Mouse (Mus musculus): ENCODE data around the gene Hkdc1. TPM values are rescaled to one million over a fixed set of nuclear protein-coding genes. Genes with fewer than 3 reads are reported as not detected.
"Not testable (repeated sequence)": the region's sequence is repeated elsewhere in the genome, so short reads cannot be mapped to it uniquely, and the experiment has no call there.

Gene Hkdc1
- total RNA-seq (2021), result under 1 TPM in 1 of 2 experiments, not detected in 1; 0.08 TPM
- long read RNA-seq, experiment 1, result 0 reads
- long read RNA-seq, experiment 2, result 0 reads

GRCm38 (mm10) chr10:62422255-62422654, at the start of gene Hkdc1:
Gene Hkdc1, minus strand, starts transcription at chr10:62422491.
- no peak for DNase-seq

DNA sequence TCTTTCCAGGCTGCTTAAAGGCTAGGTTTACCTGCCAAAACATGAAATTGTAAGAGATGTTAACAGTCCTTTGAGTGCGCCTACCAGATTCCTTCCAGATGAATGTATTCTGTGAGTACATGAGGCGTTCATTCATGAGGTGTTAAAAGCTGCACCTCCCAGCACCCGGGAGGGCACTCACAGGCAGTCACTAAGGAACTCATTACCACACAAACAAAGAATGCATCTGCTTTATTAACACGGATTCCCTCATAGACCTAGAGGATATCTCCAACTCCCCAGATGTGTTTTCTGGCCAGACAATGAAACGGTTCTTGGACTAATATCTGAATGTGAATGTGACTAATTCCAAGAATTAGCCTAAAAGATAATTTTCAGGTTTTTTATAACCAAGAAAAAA, 48.8 kb upstream of the Hkdc1 start:
- DNase-seq, result no peak

DNA sequence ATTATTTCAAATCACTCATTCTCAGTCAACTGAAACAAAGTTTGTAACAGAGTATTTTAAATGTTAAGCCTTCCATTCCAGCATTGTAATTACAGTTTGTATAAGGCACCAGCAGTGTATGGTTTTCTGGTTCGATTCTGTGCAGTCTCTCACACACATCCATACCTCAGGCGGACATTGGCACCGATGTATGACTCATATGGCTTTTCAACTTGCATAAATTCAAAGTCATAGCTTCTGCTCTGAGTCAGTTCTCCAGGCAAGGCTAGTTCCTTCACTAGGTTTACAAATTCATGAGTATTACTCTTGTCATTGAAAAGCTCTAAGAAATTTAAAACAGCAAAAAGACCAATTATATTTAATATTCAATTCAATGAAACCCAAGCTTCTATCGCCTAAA, 47.4 kb upstream of the Hkdc1 start:
- DNase-seq, result no peak

DNA sequence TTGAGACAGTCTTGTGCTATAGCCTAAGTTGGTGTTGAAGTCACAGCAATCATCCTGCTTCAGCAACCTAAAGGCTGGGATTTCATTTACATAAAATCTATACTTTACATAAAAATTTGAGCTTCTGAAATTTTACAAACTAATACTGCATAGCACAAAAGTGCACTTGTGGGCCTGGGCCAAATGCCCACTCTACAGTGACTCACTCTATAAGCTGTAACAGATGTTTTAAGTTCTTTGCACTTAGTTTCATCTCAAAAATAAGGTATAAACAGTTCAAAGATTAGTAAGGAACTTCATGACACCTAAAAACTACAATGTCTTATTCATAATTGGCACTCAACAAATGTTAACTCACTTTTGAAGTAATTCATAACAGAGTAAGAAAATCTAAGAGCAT, 39.0 kb upstream of the Hkdc1 start:
- DNase-seq, result no peak

- DNase-seq, result not testable (repeated sequence)
Observed at GRCm38 (mm10) chr10:62452001-62452400, 29.7 kb upstream of the Hkdc1 start.

DNA sequence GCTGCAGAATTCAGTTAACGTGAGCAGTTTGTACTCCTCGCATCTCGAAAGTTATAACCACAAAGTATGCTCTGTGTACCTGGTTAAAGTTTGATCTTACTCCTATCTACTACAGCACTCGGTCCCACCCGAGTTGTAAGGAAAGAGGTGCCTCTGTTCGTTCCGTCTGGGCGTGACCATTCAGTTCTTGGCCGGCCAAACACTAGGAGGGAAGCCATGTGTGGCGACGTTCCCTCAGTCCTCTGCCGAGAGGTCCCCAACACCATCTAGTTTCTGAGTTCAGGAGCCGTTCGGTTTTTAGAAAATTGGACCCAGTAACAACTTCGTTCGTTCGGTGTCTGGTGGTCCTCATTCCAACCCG, 28.0 kb upstream of the Hkdc1 start:
- no peak for DNase-seq

GRCm38 (mm10) chr10:62449364-62450279, 27.3 kb upstream of the Hkdc1 start, which contains the start of the genes 4930507D05Rik and Supv3l1:
Gene 4930507D05Rik, plus strand, starts transcription at chr10:62449489.
Gene Supv3l1, minus strand, starts transcription at chr10:62449738.
- peak; percentile 82 for DNase-seq

DNA sequence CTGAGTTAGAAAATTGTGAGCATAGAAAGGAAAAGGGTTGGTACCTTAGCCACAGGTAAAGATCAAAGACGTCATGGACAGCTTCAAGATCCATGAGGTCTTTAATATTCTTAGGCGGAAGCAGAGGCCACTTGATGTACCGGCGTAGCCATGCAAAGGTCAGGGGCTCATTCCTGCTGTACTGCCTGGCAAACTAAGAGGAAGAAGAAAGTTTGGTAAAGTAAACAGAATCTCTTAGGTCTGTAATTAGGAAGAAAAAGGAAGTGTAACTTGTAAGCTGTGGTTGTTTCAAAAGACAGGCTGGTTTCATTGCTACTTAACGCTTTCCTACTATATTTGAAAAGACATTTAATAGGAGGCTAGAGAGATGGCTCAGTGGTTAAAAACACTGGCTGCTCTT, 8.1 kb upstream of the Hkdc1 start:
- no peak for DNase-seq

DNA sequence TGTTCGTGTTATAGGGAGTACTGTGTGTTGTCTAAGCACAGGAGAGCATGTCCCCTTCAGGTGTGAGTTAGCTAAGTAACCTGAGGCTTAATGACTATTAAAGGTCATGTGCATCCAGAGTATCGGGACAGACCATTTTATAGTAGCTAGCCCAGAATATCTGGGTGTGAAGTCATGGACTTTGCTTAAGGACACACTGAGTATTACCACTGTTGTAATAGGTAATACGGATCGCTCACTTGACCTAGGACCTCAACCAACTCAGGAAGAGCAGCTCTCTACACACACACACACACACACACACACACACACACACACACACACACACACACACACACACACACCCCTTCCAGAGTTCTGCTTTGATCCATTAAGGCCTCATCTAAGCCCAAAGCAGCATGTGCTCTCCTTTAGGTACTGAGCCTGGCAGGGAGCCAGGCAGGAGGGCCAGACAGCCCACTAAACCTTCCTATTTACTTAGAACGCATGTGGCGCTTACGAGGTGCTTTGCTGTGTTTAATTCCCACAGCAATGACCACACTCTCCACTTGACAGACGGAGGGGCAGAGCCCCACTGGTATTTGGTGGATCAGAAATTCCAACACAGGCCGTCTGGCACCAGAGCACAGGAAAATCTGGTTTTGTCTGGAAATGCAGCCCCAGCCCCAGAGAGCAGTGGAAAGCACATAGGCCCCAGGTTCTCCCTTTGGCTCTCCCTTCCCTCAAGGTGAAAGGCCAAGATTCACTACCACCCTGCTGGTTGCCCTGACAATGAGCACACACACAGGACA, 3.0 kb upstream of the Hkdc1 start:
- DNase-seq, result no peak

GRCm38 (mm10) chr10:62421127-62421526, 1.2 kb downstream of the Hkdc1 start:
- no peak for DNase-seq

- no peak for DNase-seq
Observed at GRCm38 (mm10) chr10:62420399-62420798, 1.9 kb downstream of the Hkdc1 start.

DNA sequence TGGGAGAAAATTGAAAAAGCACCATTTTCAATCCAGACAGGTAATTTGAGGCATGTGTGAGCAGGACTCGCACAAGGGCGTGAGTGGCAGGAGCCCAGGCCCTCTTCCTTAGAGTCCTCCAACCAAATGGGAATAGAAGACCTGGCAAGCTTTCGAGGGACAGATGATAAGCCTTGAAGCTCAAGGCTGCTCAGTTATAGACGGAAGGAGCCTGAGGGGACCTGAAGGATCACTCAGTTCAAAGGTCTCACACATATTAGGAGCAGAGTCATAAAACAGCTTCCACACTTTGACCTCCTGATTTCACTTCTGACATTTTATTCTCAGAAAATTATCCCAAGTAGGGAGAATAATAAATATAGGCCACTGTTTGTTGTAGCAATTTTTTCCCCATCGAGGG, 2.9 kb downstream of the Hkdc1 start:
- DNase-seq, result no peak

DNA sequence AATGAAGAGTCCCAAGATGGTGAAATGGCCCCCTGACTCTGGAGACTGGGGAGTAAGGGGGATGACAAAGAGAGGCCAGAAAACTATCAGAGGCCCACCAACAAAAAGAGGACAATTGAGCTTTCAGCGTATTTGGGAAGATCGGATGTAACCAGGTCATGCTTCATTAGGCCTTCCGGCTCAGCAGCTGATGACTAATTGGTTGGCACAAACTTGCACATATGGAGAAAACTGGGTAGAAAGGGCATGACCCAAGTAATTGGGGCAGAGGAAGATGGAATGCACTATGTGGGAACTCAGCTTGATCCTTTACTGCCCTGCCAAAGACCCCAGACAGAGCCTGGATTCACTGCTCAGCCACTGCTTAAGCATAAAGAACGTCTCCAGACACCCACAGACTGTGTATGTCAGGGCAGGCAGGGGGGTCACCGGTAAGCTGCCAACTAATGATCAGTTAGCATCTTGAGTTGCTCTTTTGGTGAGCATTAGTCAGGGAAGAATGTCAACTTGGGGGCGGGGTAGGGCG, 3.4 kb downstream of the Hkdc1 start:
- no peak for DNase-seq

DNA sequence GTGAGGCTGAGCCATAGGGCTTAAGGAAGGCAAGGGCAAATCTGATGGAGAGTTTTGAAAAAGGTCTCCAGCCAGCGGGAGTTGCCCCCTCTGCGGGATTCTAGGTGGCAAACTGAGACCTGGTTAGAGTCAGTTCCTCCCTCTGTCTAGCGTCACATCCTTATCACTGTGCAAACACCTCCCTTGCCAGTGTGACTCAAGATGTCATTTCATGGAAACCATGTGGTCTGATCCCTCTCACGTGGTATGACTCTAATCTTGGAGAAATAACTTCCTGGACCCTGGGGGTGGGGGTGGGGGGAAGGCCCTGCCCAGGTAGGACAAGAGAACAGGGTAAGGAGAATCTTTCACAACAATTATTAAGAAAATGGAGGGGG, 8.7 kb downstream of the Hkdc1 start:
- no peak for DNase-seq

GRCm38 (mm10) chr10:62412906-62413605, 9.2 kb downstream of the Hkdc1 start:
- no peak for DNase-seq

DNA sequence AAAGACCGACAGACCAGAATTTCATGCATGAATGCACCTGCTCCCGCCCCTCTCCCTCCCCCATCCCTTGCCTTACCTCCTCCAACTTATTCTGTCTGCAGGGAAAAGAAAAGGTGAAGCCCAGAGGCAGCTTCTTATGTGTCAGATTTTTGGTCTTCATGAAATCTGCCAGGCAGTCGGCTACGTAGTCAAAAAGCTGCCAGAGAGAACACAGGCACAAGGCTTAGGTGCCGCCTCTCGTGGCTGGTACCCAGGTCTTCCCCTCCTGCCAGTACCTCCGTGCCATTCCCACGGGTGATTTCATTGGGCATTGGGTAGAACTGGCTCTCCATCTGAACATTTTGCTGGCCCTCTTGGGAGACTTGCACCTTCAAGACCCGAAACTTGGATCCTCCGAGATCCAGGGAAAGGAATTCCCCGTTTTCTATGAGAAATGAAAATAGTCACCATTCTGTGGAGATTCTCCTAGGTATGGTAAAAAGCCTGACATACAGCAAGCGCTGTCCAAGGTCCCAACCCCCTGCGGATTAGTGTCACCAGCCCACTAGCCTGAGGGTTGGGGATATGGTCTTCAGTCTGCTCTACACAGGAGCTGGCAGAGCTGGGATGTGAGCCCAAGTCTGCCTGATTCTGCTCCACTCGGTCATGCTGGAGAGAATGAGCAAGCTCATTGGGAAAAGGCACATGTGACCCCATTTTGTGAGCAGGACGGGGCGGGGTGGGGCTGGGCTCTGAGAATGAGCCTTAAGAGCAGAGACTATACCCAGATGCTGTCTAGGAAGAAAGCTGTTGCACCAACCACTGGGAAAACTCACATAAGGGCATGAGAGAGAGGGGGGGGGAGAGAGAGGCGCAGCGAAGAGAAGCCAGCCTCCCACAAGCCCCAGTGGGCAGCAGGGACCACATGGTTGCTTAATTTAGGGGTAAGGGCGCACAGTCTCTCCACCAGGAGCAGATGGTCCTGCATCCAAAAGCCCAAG, 10.6 kb downstream of the Hkdc1 start:
- DNase-seq, result no peak

- peak; percentile 27 for DNase-seq
Observed at GRCm38 (mm10) chr10:62410943-62411342, 11.3 kb downstream of the Hkdc1 start.

GRCm38 (mm10) chr10:62404901-62405300, 17.4 kb downstream of the Hkdc1 start:
- DNase-seq, result peak; percentile 61

- peak; percentile 58 for DNase-seq
Observed at GRCm38 (mm10) chr10:62401641-62402111, 20.6 kb downstream of the Hkdc1 start.

- no peak for DNase-seq
Observed at GRCm38 (mm10) chr10:62383011-62383410, 39.3 kb downstream of the Hkdc1 start.

- DNase-seq, result no peak
Observed at GRCm38 (mm10) chr10:62380936-62381335, 41.4 kb downstream of the Hkdc1 start.
